Mouse (Mus musculus) neural tube, embryonic 11.5 days (tissue): ENCODE results near the gene Kndc1. TPM values are rescaled to one million over a fixed set of nuclear protein-coding genes. Genes with fewer than 3 reads are reported as not detected.

Experiments
- microRNA counts: library from miRNA; unstranded; fragments of <30 nt; microRNA quantifications from one replicate; lab custom pipeline; 2015
- microRNA-seq: library from miRNA; unstranded; fragments of <30 nt; microRNA quantifications from one replicate; pipeline ENCODE4, GENCODE M21; 2016
- polyA plus RNA-seq: library from polyadenylated mRNA; unstranded; fragments of >200 nt; fragmentation: Nextera tagmentation; extraction: Ambion mirVana; gene quantifications from 2 replicates; pipeline ENCODE4 v1.2.1, GENCODE M21; 2014

Gene Kndc1
- polyA plus RNA-seq, 1 experiment from 2014 or later: 1.2 TPM

MicroRNAs within 50 kb of the gene (microRNA counts, 519-probe panel; counts per million panel counts)
- 171 counts per million, percentile 57 among the panel's probes with 10 or more counts for microRNA mmu-miR-202-3p (lab: Ali Mortazavi, UCI)
- 171 counts per million, percentile 57 among the panel's probes with 10 or more counts for microRNA mmu-miR-202-5p (lab: Ali Mortazavi, UCI)

Small RNA genes within 50 kb of the gene (microRNA-seq; reads per million reads assigned to microRNA genes)
- gene Mir202 (not detected), gene Mir7062 (not detected), gene mmu-mir-7686 (not detected)

Other genes with a start within 250 kb of the Kndc1 start
- gene Cfap46, start 210.9 kb upstream of the Kndc1 start, polyA plus RNA-seq: 0.50 and 0.73 TPM in 2 replicates
- gene Adgra1, start 60.5 kb upstream of the Kndc1 start, polyA plus RNA-seq: 9.7 and 9.9 TPM in 2 replicates
- gene Utf1, start 49.1 kb downstream of the Kndc1 start, polyA plus RNA-seq: not detected in 2 replicates
- 0.51 TPM in 1 of 2 replicates, not detected in the other for gene 6430531B16Rik, start 84.1 kb downstream of the Kndc1 start, polyA plus RNA-seq
- gene Adam8, start 97.9 kb downstream of the Kndc1 start, polyA plus RNA-seq: 2.0 and 3.0 TPM in 2 replicates
- gene Zfp511, start 141.7 kb downstream of the Kndc1 start, polyA plus RNA-seq: 39.6 and 47.7 TPM in 2 replicates
- 73.9 and 83.4 TPM in 2 replicates for gene Tubgcp2, start 142.0 kb downstream of the Kndc1 start, polyA plus RNA-seq
- gene Msx3, start 154.4 kb downstream of the Kndc1 start, polyA plus RNA-seq: 93.7 and 103 TPM in 2 replicates
- gene Caly, start 187.9 kb downstream of the Kndc1 start, polyA plus RNA-seq: 9.4 and 11.4 TPM in 2 replicates
- gene Prap1, start 198.7 kb downstream of the Kndc1 start, polyA plus RNA-seq: not detected in 2 replicates
- gene Fuom, start 207.7 kb downstream of the Kndc1 start, polyA plus RNA-seq: 12.8 and 13.1 TPM in 2 replicates
- gene Paox, start 221.1 kb downstream of the Kndc1 start, polyA plus RNA-seq: 15.6 and 16.1 TPM in 2 replicates
- 160 and 162 TPM in 2 replicates for gene Echs1, start 221.8 kb downstream of the Kndc1 start, polyA plus RNA-seq
- 19.5 and 21.7 TPM in 2 replicates for gene Mtg1, start 242.9 kb downstream of the Kndc1 start, polyA plus RNA-seq